Mouse (Mus musculus): ENCODE data around the gene Midn. TPM values are rescaled to one million over a fixed set of nuclear protein-coding genes. Genes with fewer than 3 reads are reported as not detected.

Gene Midn
- total RNA-seq, 2 experiments from 2014 or later, result 67.7 to 74.0 TPM

- DNase-seq (ENCODE audit: low spot score in 2 of 2), result no peak
These were observed 22.0 kb downstream of the Midn start for GRCm38 (mm10) chr10:80170052-80170451.

DNA sequence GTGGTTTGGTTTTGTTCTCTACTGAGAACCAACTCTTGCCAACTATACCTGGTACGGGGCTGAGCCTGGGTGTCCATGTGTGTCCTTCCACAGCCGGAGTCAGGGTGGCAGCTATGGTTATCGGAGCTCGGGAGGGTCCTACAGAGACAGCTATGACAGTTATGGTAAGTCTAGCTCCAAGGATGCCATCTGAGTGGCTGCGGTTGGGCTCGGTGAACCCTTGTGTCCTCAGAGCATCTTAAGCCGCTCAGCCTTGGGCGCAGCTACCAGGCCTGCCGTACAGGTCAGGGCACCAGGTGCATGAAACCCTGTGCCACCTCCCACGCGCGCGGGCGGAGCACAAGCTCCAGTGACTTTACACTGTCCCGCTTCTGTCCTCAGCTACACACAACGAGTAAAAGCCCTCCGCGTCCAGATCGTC, 22.5 kb downstream of the Midn start:
- no peak for DNase-seq (ENCODE audit: low spot score in 2 of 2)

GRCm38 (mm10) chr10:80171252-80171651, 23.2 kb downstream of the Midn start:
- no peak for DNase-seq (ENCODE audit: low spot score in 2 of 2)

- no peak for DNase-seq (ENCODE audit: low spot score in 2 of 2)
These were observed 23.9 kb downstream of the Midn start for GRCm38 (mm10) chr10:80171760-80172526.

GRCm38 (mm10) chr10:80172527-80173292, 24.6 kb downstream of the Midn start, which contains the start of gene 1600002K03Rik:
1600002K03Rik (plus strand) TSS chr10:80172944.
- DNase-seq (ENCODE audit: low spot score in 2 of 2), result peak; percentile 68 to 86

DNA sequence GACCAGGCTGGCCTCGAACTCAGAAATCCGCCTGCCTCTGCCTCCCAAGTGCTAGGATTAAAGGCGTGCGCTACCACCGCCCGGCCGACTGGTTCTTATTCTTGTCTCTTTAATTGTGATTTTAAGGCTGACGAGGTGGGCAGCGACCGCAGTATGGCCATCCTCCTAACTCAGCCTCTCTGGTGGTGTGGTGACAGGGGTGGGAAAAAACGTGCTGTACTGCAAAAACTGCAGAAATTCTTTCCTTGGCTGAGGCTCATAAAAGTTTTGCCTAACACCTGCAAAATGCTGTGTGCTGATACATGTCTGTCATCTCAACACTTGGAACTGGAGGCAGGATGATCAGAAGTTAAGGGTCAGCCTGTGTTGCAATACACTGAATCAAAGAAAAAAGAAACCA, 25.3 kb downstream of the Midn start:
- DNase-seq (ENCODE audit: low spot score in 2 of 2), result no peak

DNA sequence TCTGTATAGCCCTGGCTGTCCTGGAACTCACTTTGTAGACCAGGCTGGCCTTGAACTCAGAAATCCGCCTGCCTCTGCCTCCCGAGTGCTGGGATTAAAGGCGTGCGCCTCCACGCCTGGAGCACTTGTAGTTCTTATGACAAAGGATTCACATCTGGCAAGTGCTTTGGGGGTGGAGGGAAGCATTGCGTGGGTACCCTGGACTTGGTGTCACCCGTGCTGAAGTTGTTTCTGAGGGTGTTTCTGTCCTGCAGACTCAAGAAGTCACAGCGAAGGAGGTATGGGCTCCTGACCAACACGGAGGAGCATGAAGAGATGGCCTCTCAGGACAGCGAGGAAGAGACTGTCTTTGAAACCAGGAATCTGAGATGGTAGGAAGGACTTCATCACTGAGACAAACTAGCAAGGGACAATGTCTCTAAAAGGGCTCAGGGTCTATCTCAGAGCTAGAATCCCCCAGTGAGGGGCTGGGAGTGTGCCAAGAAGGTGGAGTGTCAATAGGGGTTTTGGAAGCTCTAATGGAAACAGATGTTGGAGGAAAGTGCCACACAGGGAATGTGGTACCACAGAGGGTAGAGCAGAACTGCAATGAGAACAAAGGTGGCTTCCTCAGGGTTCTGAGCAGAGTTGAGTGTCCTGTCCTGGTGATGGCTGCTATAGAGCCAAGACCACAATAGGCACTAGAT, 26.0 kb downstream of the Midn start:
- DNase-seq (ENCODE audit: low spot score in 2 of 2), result no peak

DNA sequence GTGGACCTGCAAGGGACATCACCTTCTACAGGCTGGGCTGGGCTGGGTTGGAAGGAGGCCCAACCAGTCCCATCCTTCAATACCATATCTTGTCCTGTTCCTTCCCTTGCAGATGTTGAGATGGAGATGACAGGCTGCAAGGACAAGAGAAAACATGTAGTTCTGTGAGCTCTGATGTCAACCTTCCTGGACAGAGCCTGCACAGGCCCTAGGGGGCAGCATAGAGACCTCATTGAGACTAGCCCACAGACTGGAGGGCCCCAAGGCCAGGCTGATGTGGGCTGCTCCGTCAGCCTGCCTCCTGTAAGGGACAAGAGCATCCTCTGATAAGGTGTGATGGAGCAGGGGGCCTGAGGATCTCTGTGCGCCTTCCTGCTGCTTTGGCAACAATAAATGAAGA, 26.6 kb downstream of the Midn start:
- DNase-seq (ENCODE audit: low spot score in 2 of 2), result no peak

- DNase-seq (ENCODE audit: low spot score in 2 of 2), result no peak
These were observed 27.6 kb downstream of the Midn start for GRCm38 (mm10) chr10:80175536-80176269.

DNA sequence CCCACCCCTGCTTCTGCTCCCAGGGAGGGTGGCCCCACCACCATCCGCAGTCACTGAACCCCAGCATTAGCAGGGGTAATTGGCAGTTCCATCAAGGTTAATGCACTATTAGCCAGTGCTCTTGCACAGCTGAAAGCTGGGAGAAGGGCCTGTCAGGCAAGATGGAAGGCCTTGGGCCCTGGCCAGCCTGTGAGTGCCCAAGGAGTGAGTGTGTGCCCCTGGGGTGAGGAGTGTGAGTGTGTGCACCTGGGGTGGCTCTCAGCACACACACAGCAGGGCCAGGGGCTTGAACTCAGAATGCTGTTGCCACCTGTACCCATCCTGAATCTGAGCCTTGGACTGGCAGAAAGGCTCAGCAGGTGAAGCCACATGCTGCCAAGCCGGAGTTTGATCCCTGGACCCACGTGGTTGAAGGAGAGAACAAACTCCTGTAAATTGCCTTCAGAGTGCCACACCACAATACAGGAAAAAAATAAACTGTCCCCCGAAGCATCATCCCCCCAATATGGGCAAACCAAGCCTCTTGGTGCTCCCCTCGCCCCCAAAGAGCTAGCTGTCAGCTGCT, 28.3 kb downstream of the Midn start:
- no peak for DNase-seq (ENCODE audit: low spot score in 2 of 2)

DNA sequence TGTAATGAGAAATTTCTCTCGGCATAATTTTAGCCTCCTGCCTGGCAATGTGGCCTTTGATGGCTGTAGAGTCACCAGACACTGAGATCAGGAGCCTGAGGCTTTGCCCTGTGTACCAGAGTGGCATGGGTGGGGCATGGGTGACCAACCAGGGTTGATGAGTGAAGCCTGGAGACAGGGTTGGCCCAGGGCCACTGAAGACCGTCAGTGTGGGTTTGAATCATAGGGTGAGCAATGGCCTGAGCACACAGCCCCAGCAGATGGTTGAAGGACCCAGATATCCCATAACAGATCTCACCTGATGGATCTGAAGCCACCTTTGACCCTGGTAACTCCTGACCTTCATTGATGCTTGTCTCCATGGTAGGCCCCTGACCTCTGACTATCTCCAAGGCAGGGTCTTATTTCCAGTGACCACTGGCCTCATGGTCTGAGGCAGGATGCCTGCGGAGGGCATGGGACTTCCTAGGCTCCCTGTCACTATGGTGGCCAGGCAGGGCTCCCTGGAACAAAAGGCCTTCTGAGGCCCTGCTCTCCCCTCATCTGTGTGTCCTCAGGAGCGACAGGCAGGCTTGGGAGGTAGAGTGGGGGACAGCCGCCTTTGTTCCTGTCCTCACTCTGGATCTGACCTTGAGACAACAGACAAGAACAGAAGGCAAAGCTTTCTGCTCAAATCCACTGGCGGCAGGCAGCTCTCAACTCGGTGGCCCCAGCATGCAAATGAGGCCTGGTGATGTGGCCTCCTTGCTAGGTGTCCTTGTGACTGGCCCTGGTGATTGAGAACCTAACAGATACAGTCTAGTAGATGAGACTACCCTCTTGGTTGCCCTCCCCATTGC, 29.6 kb downstream of the Midn start:
- DNase-seq (ENCODE audit: low spot score in 2 of 2), result no peak

GRCm38 (mm10) chr10:80179068-80180051, 31.3 kb downstream of the Midn start, which contains the start of gene Efna2:
Efna2 (plus strand) TSS chr10:80179482.
- DNase-seq (ENCODE audit: low spot score in 2 of 2), result no peak

- DNase-seq (ENCODE audit: low spot score in 2 of 2), result no peak
These were observed 32.2 kb downstream of the Midn start for GRCm38 (mm10) chr10:80180288-80180687.

GRCm38 (mm10) chr10:80180823-80181222, 32.8 kb downstream of the Midn start:
- DNase-seq (ENCODE audit: low spot score in 2 of 2), result no peak

- DNase-seq (ENCODE audit: low spot score in 2 of 2), result no peak
These were observed 34.5 kb downstream of the Midn start for GRCm38 (mm10) chr10:80182547-80182946.

DNA sequence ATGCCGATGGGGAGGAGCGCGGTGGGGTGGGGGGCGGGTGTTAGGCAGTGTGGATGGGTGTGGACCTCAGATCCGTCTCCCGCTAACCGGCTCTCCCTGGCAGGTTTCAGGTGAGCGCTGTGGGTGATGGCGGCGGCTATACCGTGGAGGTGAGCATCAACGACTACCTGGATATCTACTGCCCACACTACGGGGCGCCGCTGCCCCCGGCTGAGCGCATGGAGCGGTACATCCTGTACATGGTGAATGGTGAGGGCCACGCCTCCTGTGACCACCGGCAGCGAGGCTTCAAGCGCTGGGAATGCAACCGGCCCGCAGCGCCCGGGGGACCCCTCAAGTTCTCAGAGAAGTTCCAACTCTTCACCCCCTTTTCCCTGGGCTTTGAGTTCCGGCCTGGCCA, 38.6 kb downstream of the Midn start:
- DNase-seq (ENCODE audit: low spot score in 2 of 2), result no peak

GRCm38 (mm10) chr10:80187739-80188138, 39.7 kb downstream of the Midn start:
- no peak for DNase-seq (ENCODE audit: low spot score in 2 of 2)

GRCm38 (mm10) chr10:80188453-80189024, 40.5 kb downstream of the Midn start:
- no peak for DNase-seq (ENCODE audit: low spot score in 2 of 2)

Data from gastrocnemius, postnatal 4 days (tissue).